Mouse (Mus musculus) olfactory bulb, adult 2 months (tissue): ENCODE measurements around the gene Tmem107.

Source experiments
- CTCF ChIP-seq: fragments of 200-500 bp; IDR thresholded peaks from 2 replicates; pipeline ENCODE4 v1.5.1; 2012; ENCODE audit warnings: low read depth, mild to moderate bottlenecking, low read length, moderate library complexity; ENCODE audit not compliant: insufficient read depth
- POLR2A ChIP-seq: fragments of 200-500 bp; IDR thresholded peaks from 2 replicates; pipeline ENCODE4 v1.6.1; 2012; ENCODE audit warnings: mild to moderate bottlenecking, low read depth, low read length, moderate library complexity; ENCODE audit not compliant: insufficient read depth

- TF ChIP-seq CTCF (no peak), POLR2A (no peak)
These were observed 39.9 kb downstream of the Tmem107 start for GRCm38 (mm10) chr11:69110319-69111046.
